Mouse (Mus musculus) cerebellum, adult 2 months (tissue): ENCODE results near the gene Slc25a45.

Experiments used
- CTCF ChIP-seq: fragments of 200-500 bp; IDR thresholded peaks from 2 replicates; pipeline ENCODE4 v1.5.1; 2011; ENCODE audit warnings: low read depth, mild to moderate bottlenecking, control low read depth, low read length, moderate library complexity, borderline replicate concordance; ENCODE audit not compliant: insufficient read depth
- POLR2A ChIP-seq: fragments of 200-500 bp; IDR thresholded peaks from 2 replicates; pipeline ENCODE4 v1.6.1; 2011; ENCODE audit warnings: low read length, control low read depth, borderline replicate concordance; ENCODE audit not compliant: insufficient read depth

DNA sequence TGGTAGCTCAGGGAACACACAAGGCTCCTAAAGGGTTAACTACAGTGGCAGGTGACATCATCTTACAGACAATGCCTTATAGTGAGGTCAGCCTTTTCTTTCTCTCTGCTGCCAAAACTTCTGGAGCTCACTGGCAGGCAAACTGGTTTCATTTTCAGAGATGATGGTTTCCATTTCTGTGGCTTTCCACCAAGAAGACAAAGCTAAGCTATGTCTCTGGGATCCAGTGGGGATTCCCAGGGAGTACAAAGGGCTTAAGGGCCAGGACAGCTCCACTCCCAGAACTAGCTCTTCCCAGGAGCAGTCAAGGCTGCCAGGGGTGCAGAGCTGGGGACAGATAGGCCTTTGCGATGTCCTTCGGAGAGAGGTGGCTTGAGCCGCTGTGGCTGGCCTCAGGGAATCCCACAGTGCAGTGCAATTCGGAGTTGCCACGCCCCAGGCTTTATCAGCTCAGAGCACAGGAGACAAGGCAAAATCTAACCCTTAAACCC is 26.1 kb upstream of the Slc25a45 start:
- TF ChIP-seq POLR2A: no peak
- TF ChIP-seq CTCF: no peak
